Mouse (Mus musculus): Measurements from ENCODE around the gene Clec4d. TPM values are rescaled to one million over a fixed set of nuclear protein-coding genes. Genes with fewer than 3 reads are reported as not detected.

Gene Clec4d
- polyA plus RNA-seq, 1 experiment: 0.22 TPM

DNA sequence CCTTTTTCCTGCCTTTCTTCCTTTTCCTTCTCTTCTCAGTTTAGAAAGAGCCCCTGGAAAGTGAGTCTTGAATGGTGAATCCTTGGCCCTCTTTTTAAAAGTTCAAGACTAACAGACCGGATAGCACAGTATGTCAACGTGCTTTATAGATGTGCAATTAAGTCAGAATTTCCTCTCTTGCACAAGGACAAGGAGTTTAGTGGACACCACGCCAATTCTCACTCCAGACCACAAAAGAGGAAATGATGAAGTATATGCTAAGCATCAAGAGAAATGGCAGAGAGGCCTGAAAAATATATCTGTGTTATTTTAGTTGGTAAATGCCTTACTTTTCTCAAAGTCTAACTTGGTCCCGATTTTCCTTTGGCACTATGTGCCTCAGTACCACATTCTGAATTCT, 27.8 kb downstream of the Clec4d start, which contains the start of gene Clec4e:
Clec4e (minus strand) TSS at position 118 of the 400 bp plus-strand sequence.
- TF ChIP-seq GATA1 (IDR thresholded peaks at IDR 0.05; ENCODE audit: low read length): no peak

GRCm38 (mm10) chr6:123292751-123293400, 31.0 kb downstream of the Clec4d start:
- TF ChIP-seq GATA1 (IDR thresholded peaks at IDR 0.05; ENCODE audit: low read length): peak; percentile 45

DNA sequence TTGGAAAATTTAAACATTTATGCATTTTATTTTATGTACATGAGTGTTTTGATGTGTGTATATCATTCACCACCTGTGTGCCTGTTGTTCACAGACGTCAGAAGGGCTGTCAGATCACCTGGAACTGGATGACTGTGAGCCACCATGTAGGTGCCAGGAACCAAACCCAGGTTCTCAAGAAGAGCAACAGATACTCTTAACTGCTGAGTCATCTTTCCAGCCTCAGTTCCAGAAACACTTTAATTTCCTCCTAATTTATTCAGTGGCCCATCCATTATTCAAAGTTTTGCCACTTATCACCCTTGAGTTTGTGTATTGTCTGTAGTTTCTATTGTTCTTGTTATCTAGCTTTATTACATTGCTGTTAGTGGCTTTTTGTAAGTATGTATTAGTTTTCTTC, 34.8 kb downstream of the Clec4d start:
- TF ChIP-seq GATA1 (IDR thresholded peaks at IDR 0.05; ENCODE audit: low read length): no peak

GRCm38 (mm10) chr6:123306315-123306714, 44.4 kb downstream of the Clec4d start:
- peak; percentile 44 for TF ChIP-seq GATA1 (IDR thresholded peaks at IDR 0.05; ENCODE audit: low read length)

DNA sequence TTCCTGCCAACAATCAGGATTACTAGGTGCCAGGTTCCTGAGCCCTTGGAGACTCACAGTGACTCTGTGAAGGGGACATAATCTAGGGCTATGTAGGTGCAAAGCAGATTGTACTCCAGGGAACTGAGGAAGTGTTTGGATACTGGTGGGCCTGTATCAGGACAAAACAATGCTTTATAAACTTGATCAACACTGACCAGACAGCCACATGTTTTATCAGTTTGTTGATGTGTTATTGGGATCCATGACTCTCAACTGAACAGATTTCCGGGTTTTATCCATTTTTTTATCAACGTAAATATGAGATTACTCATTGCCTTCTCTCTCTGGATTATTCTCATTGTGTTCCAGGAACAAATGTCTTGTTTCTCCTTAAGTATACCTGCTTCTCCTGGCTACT, 46.1 kb downstream of the Clec4d start, which contains the start of gene Vmn2r19:
Vmn2r19 (plus strand) TSS at position 301 of the 400 bp plus-strand sequence.
- no peak for TF ChIP-seq GATA1 (IDR thresholded peaks at IDR 0.05; ENCODE audit: low read length)

Other genes starting within 250 kb of the Clec4d start
- gene Clec4b1, start 212.1 kb upstream of the Clec4d start, polyA plus RNA-seq (2012): not detected in 2 replicates
- not detected in 2 replicates for gene Clec4a2, start 155.7 kb upstream of the Clec4d start, polyA plus RNA-seq (2012)
- gene Clec4b2, start 89.2 kb upstream of the Clec4d start, polyA plus RNA-seq (2012): not detected in 2 replicates
- gene Clec4n, start 32.3 kb upstream of the Clec4d start, polyA plus RNA-seq (2012): not detected in 2 replicates
- gene Clec4e, start 27.8 kb downstream of the Clec4d start, polyA plus RNA-seq (2012): 0.05 and 0.09 TPM in 2 replicates
- not detected in 2 replicates for gene Vmn2r19, start 46.2 kb downstream of the Clec4d start, polyA plus RNA-seq (2012)
- not detected in 2 replicates for gene Vmn2r20, start 156.0 kb downstream of the Clec4d start, polyA plus RNA-seq (2012)

Measured in G1E-ER4 (cell line).